8 mouse cellular contexts compared by ENCODE assay signal in genomic region chr7:118242309-118242708, GRCm38 (mm10). TPM values are rescaled to one million over a fixed set of nuclear protein-coding genes. Genes with fewer than 3 reads are reported as not detected.
A peak's percentile ranks its signal among the peaks of the same experiment; 100 is the strongest.
DNase-seq lines count a peak whose midpoint lies in the region; ATAC-seq and TF ChIP-seq lines count a peak whose summit lies in the region.

No protein-coding gene starts in this region.

- peak overlapping the region; percentile 96 for H3K27ac ChIP-seq in heart, adult 2 months
- peak overlapping the region; percentile 95; the same call in 1 of the 2 replicates for H3K27ac ChIP-seq in forebrain, embryonic 12.5 days
- no peak overlapping the region for H3K27ac ChIP-seq in liver, embryonic 14.5 days

- H3ac ChIP-seq in C2C12 (ENCODE audit: control insufficient read depth, insufficient read length, low read depth): peak overlapping the region; percentile 95

- H3K79me3 ChIP-seq in C2C12 (ENCODE audit: low read depth): peaks cover 51% of the 10 kb centered on the region

- TF ChIP-seq POLR2A in heart, adult 2 months (IDR thresholded peaks at IDR 0.05; ENCODE audit: insufficient read depth, low read depth, low read length): no peak

- 6% methylated on average over 6 of the region's 6 CpGs for WGBS in heart, adult 2 months
- WGBS in forebrain, embryonic 12.5 days: 27% methylated on average over 6 of the region's 6 CpGs
- WGBS in liver, embryonic 14.5 days (ENCODE audit: insufficient replicate concordance): 16% methylated on average over 6 of the region's 6 CpGs

- peak overlapping the region; percentile 71 for H3K4me3 ChIP-seq in heart, adult 2 months
- peak overlapping the region; percentile 71 for H3K4me3 ChIP-seq in C2C12 (ENCODE audit: insufficient read depth, poor library complexity, severe bottlenecking)
- H3K4me3 ChIP-seq in forebrain, embryonic 12.5 days (replicated peaks): peak overlapping the region; percentile 96
- peak overlapping the region; percentile 83 to 85 for H3K4me3 ChIP-seq in liver, embryonic 14.5 days (ENCODE audit: insufficient read depth in 1 of 2, low read depth in 2 of 2, low read length in 2 of 2)

- peak overlapping the region; percentile 72 for H3K4me2 ChIP-seq in forebrain, embryonic 12.5 days
- peak overlapping the region; percentile 79 for H3K4me2 ChIP-seq in liver, embryonic 14.5 days (ENCODE audit: low read depth)

- intact Hi-C loops in heart, adult 2 months (cut with DNase I): loop anchor here (5.0 kb wide), 2 partner anchors 35 to 55 kb away; no protein-coding TSS in a partner anchor
- intact Hi-C loops in left cerebral cortex, postnatal 36 days (cut with DNase I): no loop called here

- peaks cover 10% of the 10 kb centered on the region for H3K4me1 ChIP-seq in heart, adult 2 months (ENCODE audit: control insufficient read depth, insufficient read depth, low read length)
- peaks cover 13% of the 10 kb centered on the region for H3K4me1 ChIP-seq in forebrain, embryonic 12.5 days
- peaks cover 8 to 13% of the 10 kb centered on the region in 2 experiments for H3K4me1 ChIP-seq in liver, embryonic 14.5 days (replicated peaks; ENCODE audit: control insufficient read depth in 2 of 2, insufficient read depth in 2 of 2, low read length in 1 of 2)

- no peaks in the 10 kb centered on the region for H3K27me3 ChIP-seq in heart, adult 2 months (ENCODE audit: control insufficient read depth, insufficient read depth, low read length)
- no peaks in the 10 kb centered on the region for H3K27me3 ChIP-seq in C2C12 (ENCODE audit: control insufficient read depth, insufficient read depth, insufficient read length)
- H3K27me3 ChIP-seq in forebrain, embryonic 12.5 days: no peaks in the 10 kb centered on the region
- H3K27me3 ChIP-seq in liver, embryonic 14.5 days (ENCODE audit: control insufficient read depth, insufficient read depth, low read length): no peaks in the 10 kb centered on the region

- no peak for DNase-seq in heart, adult 2 months
- no peak for DNase-seq in heart, postnatal 4 days
- no peak for DNase-seq in liver, embryonic 14.5 days (ENCODE audit: low read depth in 3 of 3, low spot score in 3 of 3)
- DNase-seq in left cerebral cortex, postnatal 36 days (ENCODE audit: low spot score in 2 of 2): no peak
- DNase-seq in frontal cortex, adult 2 months (ENCODE audit: extremely low spot score in 1 of 2, low spot score in 1 of 2): no peak

- no peaks in the 10 kb centered on the region for H3K9me3 ChIP-seq in forebrain, embryonic 12.5 days
- no peaks in the 10 kb centered on the region for H3K9me3 ChIP-seq in liver, embryonic 14.5 days (ENCODE audit: control insufficient read depth, low read length)

- peaks cover 5% of the 10 kb centered on the region for H3K79me2 ChIP-seq in heart, adult 2 months (replicated peaks; ENCODE audit: control insufficient read depth, insufficient read depth, low read length)
- peaks cover 60% of the 10 kb centered on the region for H3K79me2 ChIP-seq in C2C12 (ENCODE audit: control insufficient read depth, insufficient read depth)

- no peak for ATAC-seq in forebrain, embryonic 12.5 days (ENCODE audit: low FRiP score)
- no peak for ATAC-seq in liver, embryonic 14.5 days (ENCODE audit: insufficient read depth)
- no peak for ATAC-seq in inflammation-experienced regulatory T-cells, adult 6 months

- TF ChIP-seq EP300 in heart, adult 2 months (IDR thresholded peaks at IDR 0.05; ENCODE audit: insufficient read depth, low read depth, low read length): no peak
- no peak for TF ChIP-seq EP300 in liver, embryonic 14.5 days (IDR thresholded peaks at IDR 0.05; ENCODE audit: low read depth)

- H3K36me3 ChIP-seq in heart, adult 2 months (ENCODE audit: control insufficient read depth, insufficient read depth, low read length): peaks cover 24% of the 10 kb centered on the region
- H3K36me3 ChIP-seq in C2C12 (ENCODE audit: control insufficient read depth, insufficient read depth): no peaks in the 10 kb centered on the region
- no peaks in the 10 kb centered on the region for H3K36me3 ChIP-seq in forebrain, embryonic 12.5 days (replicated peaks)
- no peaks in the 10 kb centered on the region for H3K36me3 ChIP-seq in liver, embryonic 14.5 days (replicated peaks; ENCODE audit: control insufficient read depth, insufficient read depth, low read depth)

- no peak for TF ChIP-seq CTCF in heart, adult 2 months (IDR thresholded peaks at IDR 0.05)
- TF ChIP-seq CTCF in C2C12 (IDR thresholded peaks at IDR 0.05; ENCODE audit: control insufficient read depth, insufficient read depth, insufficient read length): no peak
- no peak for TF ChIP-seq CTCF in liver, embryonic 14.5 days (IDR thresholded peaks at IDR 0.05; ENCODE audit: low read depth)

- H3K9ac ChIP-seq in heart, adult 2 months (ENCODE audit: low read depth, low read length): peak overlapping the region; percentile 93; the same call in 1 of the 2 replicates
- peak overlapping the region; percentile 96 for H3K9ac ChIP-seq in forebrain, embryonic 12.5 days
- H3K9ac ChIP-seq in liver, embryonic 14.5 days (replicated peaks): peak overlapping the region; percentile 88

TF ChIP-seq in C2C12, 6 proteins besides CTCF, POLR2A, EP300 and RAD21:
- TF ChIP-seq FOSL1 (IDR thresholded peaks at IDR 0.05; ENCODE audit: insufficient read depth, low read length, poor library complexity, severe bottlenecking): no peak
- no peak for TF ChIP-seq USF1 (IDR thresholded peaks at IDR 0.05; ENCODE audit: low read depth)
- TF ChIP-seq CEBPB (IDR thresholded peaks at IDR 0.05; ENCODE audit: low read depth): no peak
- no peak for TF ChIP-seq MAX (IDR thresholded peaks at IDR 0.05)
- no peak for TF ChIP-seq MYOG (IDR thresholded peaks at IDR 0.05; ENCODE audit: control insufficient read depth, extremely low read depth, insufficient read length)
- no peak for TF ChIP-seq MYOD1 (IDR thresholded peaks at IDR 0.05; ENCODE audit: control insufficient read depth, insufficient read length, low read depth)

RNA-seq across cellular contexts. Expression of gene Smg1, which starts 1.2 kb away (rescaled TPM):
- total RNA-seq in heart, adult 2 months (2021): 10 to 100 TPM; 31.3 to 32.4 TPM
- polyA plus RNA-seq in heart, adult 2 months (2012; rRNA removed): 12.6 and 23.1 TPM in 2 replicates
- total RNA-seq in heart, postnatal 4 days (2021): 10 to 100 TPM; 47.1 to 49.9 TPM
- polyA plus RNA-seq in C2C12 (2012; fragmentation: generic; extraction: Trizol): 9.3 TPM
- polyA plus RNA-seq in forebrain, embryonic 12.5 days (2016; fragmentation: Nextera tagmentation; extraction: Ambion mirVana): 23.4 and 24.2 TPM in 2 replicates
- polyA plus RNA-seq in liver, embryonic 14.5 days (2012; rRNA removed): 5.2 and 10.5 TPM in 2 replicates
- 5.7 and 6.1 TPM in 2 replicates for polyA plus RNA-seq in liver, embryonic 14.5 days (2014; fragmentation: Nextera tagmentation; extraction: Ambion mirVana)
- 10 to 100 TPM; 19.5 to 33.9 (median 33.0) TPM for polyA plus RNA-seq in inflammation-experienced regulatory T-cells, adult 6 months (2017; shearing (Covaris generic))
- 10 to 100 TPM; 58.7 to 88.1 TPM for total RNA-seq in left cerebral cortex, postnatal 36 days (2021)
- 47.3 and 68.9 TPM in 2 replicates for polyA plus RNA-seq in frontal cortex, adult 2 months (2012; rRNA removed)
